Comparison of ENCODE assay signal across 7 mouse cellular contexts in genomic region chr5:124599726-124600125, GRCm38 (mm10). TPM values are rescaled to one million over a fixed set of nuclear protein-coding genes. Genes with fewer than 3 reads are reported as not detected.
ATAC-seq lines count a peak whose summit lies in the region.
"Not testable (repeated sequence)": the region's sequence is repeated elsewhere in the genome, so short reads cannot be mapped to it uniquely, and the experiment has no call there.

No protein-coding gene starts in this region.

- H3K27ac ChIP-seq in embryonic facial prominence, embryonic 13.5 days; forebrain, embryonic 15.5 days (replicated peaks); hindbrain, embryonic 12.5 days; kidney, embryonic 15.5 days; lung, embryonic 15.5 days; midbrain, embryonic 16.5 days (ENCODE audit: low read length); stomach, embryonic 15.5 days: not testable (repeated sequence)

- H3K4me2 ChIP-seq in embryonic facial prominence, embryonic 13.5 days: peak overlapping the region; percentile 97
- 0 out of 2 replicates have a peak overlapping the region, but pooled peaks have one; percentile 90 for H3K4me2 ChIP-seq in forebrain, embryonic 15.5 days (replicated peaks)
- H3K4me2 ChIP-seq in hindbrain, embryonic 12.5 days (replicated peaks): peak overlapping the region; percentile 93
- H3K4me2 ChIP-seq in kidney, embryonic 15.5 days: peak overlapping the region; percentile 86
- H3K4me2 ChIP-seq in lung, embryonic 15.5 days: peak overlapping the region; percentile 91
- H3K4me2 ChIP-seq in midbrain, embryonic 16.5 days (ENCODE audit: low read length): peak overlapping the region; percentile 96
- peak overlapping the region; percentile 93; the same call in 1 of the 2 replicates for H3K4me2 ChIP-seq in stomach, embryonic 15.5 days

- 52% methylated on average over 8 of the region's 8 CpGs for WGBS in embryonic facial prominence, embryonic 13.5 days
- WGBS in forebrain, embryonic 15.5 days: 69% methylated on average over 8 of the region's 8 CpGs
- 65% methylated on average over 8 of the region's 8 CpGs for WGBS in hindbrain, embryonic 12.5 days
- 68% methylated on average over 8 of the region's 8 CpGs for WGBS in kidney, embryonic 15.5 days
- 58% methylated on average over 8 of the region's 8 CpGs for WGBS in lung, embryonic 15.5 days
- 62% methylated on average over 8 of the region's 8 CpGs for WGBS in midbrain, embryonic 16.5 days
- WGBS in stomach, embryonic 15.5 days: 60% methylated on average over 8 of the region's 8 CpGs

- not testable (repeated sequence) for H3K9me3 ChIP-seq in embryonic facial prominence, embryonic 13.5 days; forebrain, embryonic 15.5 days; hindbrain, embryonic 12.5 days (replicated peaks); kidney, embryonic 15.5 days (replicated peaks); lung, embryonic 15.5 days; midbrain, embryonic 16.5 days (replicated peaks; ENCODE audit: control insufficient read depth, low read length, poor library complexity, severe bottlenecking); stomach, embryonic 15.5 days

- not testable (repeated sequence) for ATAC-seq in embryonic facial prominence, embryonic 13.5 days (ENCODE audit: insufficient number of reproducible peaks, insufficient read depth, low FRiP score, low TSS enrichment, low read depth); forebrain, embryonic 15.5 days (replicated peaks); hindbrain, embryonic 12.5 days (ENCODE audit: low FRiP score); kidney, embryonic 15.5 days (replicated peaks; ENCODE audit: low FRiP score); lung, embryonic 15.5 days (ENCODE audit: borderline replicate concordance, extremely low read depth, low FRiP score, low TSS enrichment); midbrain, embryonic 16.5 days; stomach, embryonic 15.5 days (ENCODE audit: insufficient read depth, low FRiP score, low read depth)

- not testable (repeated sequence) for H3K9ac ChIP-seq in embryonic facial prominence, embryonic 13.5 days; forebrain, embryonic 15.5 days (replicated peaks); hindbrain, embryonic 12.5 days; kidney, embryonic 15.5 days; lung, embryonic 15.5 days; midbrain, embryonic 16.5 days (ENCODE audit: low read depth, low read length); stomach, embryonic 15.5 days

- H3K27me3 ChIP-seq in embryonic facial prominence, embryonic 13.5 days; forebrain, embryonic 15.5 days; hindbrain, embryonic 12.5 days; kidney, embryonic 15.5 days; lung, embryonic 15.5 days; midbrain, embryonic 16.5 days (ENCODE audit: control insufficient read depth, insufficient read depth, low read depth, low read length); stomach, embryonic 15.5 days (replicated peaks): not testable (repeated sequence)

- H3K4me1 ChIP-seq in embryonic facial prominence, embryonic 13.5 days: peaks cover 15% of the 10 kb centered on the region
- H3K4me1 ChIP-seq in forebrain, embryonic 15.5 days: peaks cover 21% of the 10 kb centered on the region
- peaks cover 18% of the 10 kb centered on the region for H3K4me1 ChIP-seq in hindbrain, embryonic 12.5 days
- peaks cover 14% of the 10 kb centered on the region for H3K4me1 ChIP-seq in kidney, embryonic 15.5 days
- peaks cover 12% of the 10 kb centered on the region for H3K4me1 ChIP-seq in lung, embryonic 15.5 days
- peaks cover 13% of the 10 kb centered on the region for H3K4me1 ChIP-seq in midbrain, embryonic 16.5 days (ENCODE audit: control insufficient read depth, insufficient read depth, low read length)
- H3K4me1 ChIP-seq in stomach, embryonic 15.5 days: not testable (repeated sequence)

- not testable (repeated sequence) for H3K4me3 ChIP-seq in embryonic facial prominence, embryonic 13.5 days; forebrain, embryonic 15.5 days; lung, embryonic 15.5 days; midbrain, embryonic 16.5 days (ENCODE audit: low read depth, low read length); stomach, embryonic 15.5 days (replicated peaks)
- H3K4me3 ChIP-seq in hindbrain, embryonic 12.5 days: peak overlapping the region; percentile 91
- H3K4me3 ChIP-seq in kidney, embryonic 15.5 days (replicated peaks): peak overlapping the region; percentile 67

- H3K36me3 ChIP-seq in embryonic facial prominence, embryonic 13.5 days: peaks cover 29% of the 10 kb centered on the region
- H3K36me3 ChIP-seq in forebrain, embryonic 15.5 days: peaks cover 20% of the 10 kb centered on the region
- peaks cover 28% of the 10 kb centered on the region for H3K36me3 ChIP-seq in hindbrain, embryonic 12.5 days
- H3K36me3 ChIP-seq in kidney, embryonic 15.5 days: peaks cover 29% of the 10 kb centered on the region
- peaks cover 18% of the 10 kb centered on the region; the same call in 1 of the 2 replicates for H3K36me3 ChIP-seq in lung, embryonic 15.5 days
- H3K36me3 ChIP-seq in midbrain, embryonic 16.5 days (ENCODE audit: control insufficient read depth, insufficient read depth, low read length): peaks cover 18% of the 10 kb centered on the region
- H3K36me3 ChIP-seq in stomach, embryonic 15.5 days: peaks cover 17% of the 10 kb centered on the region; the same call in 1 of the 2 replicates

RNA-seq across cellular contexts. Expression of gene Gtf2h3, which starts 20.8 kb away (rescaled TPM):
- 69.1 and 72.3 TPM in 2 replicates for polyA plus RNA-seq in embryonic facial prominence, embryonic 13.5 days (2015; fragmentation: Nextera tagmentation; extraction: Ambion mirVana)
- 52.6 and 57.3 TPM in 2 replicates for polyA plus RNA-seq in forebrain, embryonic 15.5 days (2015; fragmentation: Nextera tagmentation; extraction: Ambion mirVana)
- polyA plus RNA-seq in hindbrain, embryonic 12.5 days (2016; fragmentation: Nextera tagmentation; extraction: Ambion mirVana): 65.6 and 71.0 TPM in 2 replicates
- polyA plus RNA-seq in kidney, embryonic 15.5 days (2015; fragmentation: Nextera tagmentation; extraction: Ambion mirVana): 72.8 and 78.7 TPM in 2 replicates
- 56.8 and 57.5 TPM in 2 replicates for polyA plus RNA-seq in lung, embryonic 15.5 days (2015; fragmentation: Nextera tagmentation; extraction: Ambion mirVana)
- 46.6 and 48.6 TPM in 2 replicates for polyA plus RNA-seq in midbrain, embryonic 16.5 days (2015; fragmentation: Nextera tagmentation; extraction: Ambion mirVana)
- 53.1 and 54.9 TPM in 2 replicates for polyA plus RNA-seq in stomach, embryonic 15.5 days (2015; fragmentation: Nextera tagmentation; extraction: Ambion mirVana)

RNA-seq across cellular contexts. Expression of gene Eif2b1, which starts 20.8 kb away (rescaled TPM):
- 74.1 and 76.3 TPM in 2 replicates for polyA plus RNA-seq in embryonic facial prominence, embryonic 13.5 days (2015; fragmentation: Nextera tagmentation; extraction: Ambion mirVana)
- polyA plus RNA-seq in forebrain, embryonic 15.5 days (2015; fragmentation: Nextera tagmentation; extraction: Ambion mirVana): 70.3 and 70.5 TPM in 2 replicates
- 66.0 and 69.5 TPM in 2 replicates for polyA plus RNA-seq in hindbrain, embryonic 12.5 days (2016; fragmentation: Nextera tagmentation; extraction: Ambion mirVana)
- 72.5 and 73.1 TPM in 2 replicates for polyA plus RNA-seq in kidney, embryonic 15.5 days (2015; fragmentation: Nextera tagmentation; extraction: Ambion mirVana)
- 70.1 and 76.6 TPM in 2 replicates for polyA plus RNA-seq in lung, embryonic 15.5 days (2015; fragmentation: Nextera tagmentation; extraction: Ambion mirVana)
- polyA plus RNA-seq in midbrain, embryonic 16.5 days (2015; fragmentation: Nextera tagmentation; extraction: Ambion mirVana): 62.1 and 63.6 TPM in 2 replicates
- 73.7 and 77.1 TPM in 2 replicates for polyA plus RNA-seq in stomach, embryonic 15.5 days (2015; fragmentation: Nextera tagmentation; extraction: Ambion mirVana)

RNA-seq across cellular contexts. Expression of gene Atp6v0a2, which starts 28.6 kb away (rescaled TPM):
- polyA plus RNA-seq in embryonic facial prominence, embryonic 13.5 days (2015; fragmentation: Nextera tagmentation; extraction: Ambion mirVana): 49.3 and 53.3 TPM in 2 replicates
- 47.6 and 48.5 TPM in 2 replicates for polyA plus RNA-seq in forebrain, embryonic 15.5 days (2015; fragmentation: Nextera tagmentation; extraction: Ambion mirVana)
- polyA plus RNA-seq in hindbrain, embryonic 12.5 days (2016; fragmentation: Nextera tagmentation; extraction: Ambion mirVana): 54.5 and 61.2 TPM in 2 replicates
- polyA plus RNA-seq in kidney, embryonic 15.5 days (2015; fragmentation: Nextera tagmentation; extraction: Ambion mirVana): 45.7 and 47.2 TPM in 2 replicates
- polyA plus RNA-seq in lung, embryonic 15.5 days (2015; fragmentation: Nextera tagmentation; extraction: Ambion mirVana): 38.6 and 45.1 TPM in 2 replicates
- polyA plus RNA-seq in midbrain, embryonic 16.5 days (2015; fragmentation: Nextera tagmentation; extraction: Ambion mirVana): 32.0 and 33.1 TPM in 2 replicates
- 39.1 and 43.4 TPM in 2 replicates for polyA plus RNA-seq in stomach, embryonic 15.5 days (2015; fragmentation: Nextera tagmentation; extraction: Ambion mirVana)

RNA-seq across cellular contexts. Expression of gene Ddx55, which starts 47.1 kb away (rescaled TPM):
- polyA plus RNA-seq in embryonic facial prominence, embryonic 13.5 days (2015; fragmentation: Nextera tagmentation; extraction: Ambion mirVana): 19.3 and 19.6 TPM in 2 replicates
- 28.2 and 28.8 TPM in 2 replicates for polyA plus RNA-seq in forebrain, embryonic 15.5 days (2015; fragmentation: Nextera tagmentation; extraction: Ambion mirVana)
- polyA plus RNA-seq in hindbrain, embryonic 12.5 days (2016; fragmentation: Nextera tagmentation; extraction: Ambion mirVana): 18.0 and 19.1 TPM in 2 replicates
- polyA plus RNA-seq in kidney, embryonic 15.5 days (2015; fragmentation: Nextera tagmentation; extraction: Ambion mirVana): 13.6 and 15.8 TPM in 2 replicates
- polyA plus RNA-seq in lung, embryonic 15.5 days (2015; fragmentation: Nextera tagmentation; extraction: Ambion mirVana): 12.3 and 12.5 TPM in 2 replicates
- 25.7 and 27.8 TPM in 2 replicates for polyA plus RNA-seq in midbrain, embryonic 16.5 days (2015; fragmentation: Nextera tagmentation; extraction: Ambion mirVana)
- polyA plus RNA-seq in stomach, embryonic 15.5 days (2015; fragmentation: Nextera tagmentation; extraction: Ambion mirVana): 14.1 and 17.1 TPM in 2 replicates

RNA-seq across cellular contexts. Expression of gene Tmed2, which starts 59.2 kb away (rescaled TPM):
- polyA plus RNA-seq in embryonic facial prominence, embryonic 13.5 days (2015; fragmentation: Nextera tagmentation; extraction: Ambion mirVana): 508 and 520 TPM in 2 replicates
- polyA plus RNA-seq in forebrain, embryonic 15.5 days (2015; fragmentation: Nextera tagmentation; extraction: Ambion mirVana): 372 and 377 TPM in 2 replicates
- polyA plus RNA-seq in hindbrain, embryonic 12.5 days (2016; fragmentation: Nextera tagmentation; extraction: Ambion mirVana): 418 and 446 TPM in 2 replicates
- 519 and 585 TPM in 2 replicates for polyA plus RNA-seq in kidney, embryonic 15.5 days (2015; fragmentation: Nextera tagmentation; extraction: Ambion mirVana)
- 636 TPM in 2 replicates for polyA plus RNA-seq in lung, embryonic 15.5 days (2015; fragmentation: Nextera tagmentation; extraction: Ambion mirVana)
- polyA plus RNA-seq in midbrain, embryonic 16.5 days (2015; fragmentation: Nextera tagmentation; extraction: Ambion mirVana): 340 and 348 TPM in 2 replicates
- polyA plus RNA-seq in stomach, embryonic 15.5 days (2015; fragmentation: Nextera tagmentation; extraction: Ambion mirVana): 589 and 688 TPM in 2 replicates
